Mouse (Mus musculus) kidney, adult 2 months (tissue): Measurements from ENCODE around the gene Krtap10-4.

Experiments
- CTCF ChIP-seq: fragments of 200-500 bp; conservative IDR thresholded peaks from 2 replicates; pipeline ENCODE4 v1.5.1; 2011; ENCODE audit warnings: low read depth, mild to moderate bottlenecking, control low read depth, low read length, moderate library complexity, mixed read lengths; ENCODE audit not compliant: insufficient read depth, insufficient read length
- POLR2A ChIP-seq: fragments of 200-500 bp; IDR thresholded peaks from one replicate; pipeline ENCODE4 v1.6.1; 2011; ENCODE audit warnings: low read depth, low read length, control low read depth

DNA sequence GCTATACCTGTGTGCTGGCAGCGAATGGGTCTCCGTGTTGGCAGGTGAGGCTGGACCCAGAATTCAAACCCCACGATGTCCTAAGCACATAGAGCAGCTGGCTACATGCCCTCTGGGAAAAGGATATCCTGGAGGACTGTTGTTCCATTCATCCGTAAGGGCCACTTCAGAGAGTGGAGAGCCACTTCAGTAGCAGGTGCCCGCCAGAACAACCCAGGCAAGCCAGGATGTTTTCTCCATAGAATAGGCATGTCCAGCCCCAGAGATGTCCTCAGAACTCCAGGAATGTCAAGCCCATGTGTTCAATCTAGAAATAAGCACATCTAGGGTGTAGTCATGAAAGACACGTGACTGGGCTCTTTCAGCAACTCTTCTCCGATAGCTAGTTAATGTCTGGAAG is 42.8 kb upstream of the Krtap10-4 start:
- no peak for TF ChIP-seq POLR2A
- no peak for TF ChIP-seq CTCF
